Mouse (Mus musculus): ENCODE results near the gene Raver1. TPM values are rescaled to one million over a fixed set of nuclear protein-coding genes. Genes with fewer than 3 reads are reported as not detected.
"Not testable (repeated sequence)": the region's sequence is repeated elsewhere in the genome, so short reads cannot be mapped to it uniquely, and the experiment has no call there.

Raver1 gene
- total RNA-seq, 2 experiments from 2014 or later, result 36.1 to 37.6 TPM

GRCm38 (mm10) chr9:21105760-21106564, 14.2 kb upstream of the Raver1 start:
- DNase-seq (ENCODE audit: low spot score in 2 of 2), result no peak

- no peak for DNase-seq (ENCODE audit: low spot score in 2 of 2)
Observed at GRCm38 (mm10) chr9:21104814-21105213, 13.0 kb upstream of the Raver1 start.

GRCm38 (mm10) chr9:21102076-21102475, 10.3 kb upstream of the Raver1 start:
- no peak for DNase-seq (ENCODE audit: low spot score in 2 of 2)

- no peak for DNase-seq (ENCODE audit: low spot score in 2 of 2)
Observed at GRCm38 (mm10) chr9:21100447-21101161, 8.8 kb upstream of the Raver1 start.

- DNase-seq (ENCODE audit: low spot score in 2 of 2), result no peak
Observed at GRCm38 (mm10) chr9:21097793-21098192, 6.0 kb upstream of the Raver1 start.

GRCm38 (mm10) chr9:21095958-21096357, 4.2 kb upstream of the Raver1 start:
- DNase-seq (ENCODE audit: low spot score in 2 of 2), result no peak

- no peak for DNase-seq (ENCODE audit: low spot score in 2 of 2)
Observed at GRCm38 (mm10) chr9:21093423-21093822, 1.6 kb upstream of the Raver1 start.

- DNase-seq (ENCODE audit: low spot score in 2 of 2), result no peak
Observed at GRCm38 (mm10) chr9:21090972-21091706, 669 bp downstream of the Raver1 start.

- no peak for DNase-seq (ENCODE audit: low spot score in 2 of 2)
Observed at GRCm38 (mm10) chr9:21090537-21090936, 1.3 kb downstream of the Raver1 start.

GRCm38 (mm10) chr9:21083324-21083723, 8.5 kb downstream of the Raver1 start:
- DNase-seq (ENCODE audit: low spot score in 2 of 2), result no peak

- no peak for DNase-seq (ENCODE audit: low spot score in 2 of 2)
Observed at GRCm38 (mm10) chr9:21081127-21081526, 10.7 kb downstream of the Raver1 start.

GRCm38 (mm10) chr9:21075625-21076024, 16.2 kb downstream of the Raver1 start:
- no peak for DNase-seq (ENCODE audit: low spot score in 2 of 2)

- DNase-seq (ENCODE audit: low spot score in 2 of 2), result no peak
Observed at GRCm38 (mm10) chr9:21074173-21074572, 17.6 kb downstream of the Raver1 start.

GRCm38 (mm10) chr9:21073044-21073840, 18.6 kb downstream of the Raver1 start, which contains the start of the genes Gm49373 and Fdx1l:
Gene Gm49373 (minus strand): TSS chr9:21073096.
Gene Fdx1l (minus strand): TSS chr9:21073614.
- DNase-seq (ENCODE audit: low spot score in 2 of 2), result peak; percentile 89 to 91

GRCm38 (mm10) chr9:21072641-21073040, 19.2 kb downstream of the Raver1 start:
- DNase-seq (ENCODE audit: low spot score in 2 of 2), result no peak

GRCm38 (mm10) chr9:21067006-21067684, 24.7 kb downstream of the Raver1 start, which contains the start of gene Zglp1:
Gene Zglp1 (minus strand): TSS chr9:21067093.
- no peak for DNase-seq (ENCODE audit: low spot score in 2 of 2)

- DNase-seq (ENCODE audit: low spot score in 2 of 2), result peak in 1 of 2 experiments; percentile 34
Observed at GRCm38 (mm10) chr9:21062928-21063327, 28.9 kb downstream of the Raver1 start.

GRCm38 (mm10) chr9:21051578-21051977, 40.2 kb downstream of the Raver1 start:
- DNase-seq (ENCODE audit: low spot score in 2 of 2), result no peak

- no peak for DNase-seq (ENCODE audit: low spot score in 2 of 2)
Observed at GRCm38 (mm10) chr9:21045235-21045634, 46.6 kb downstream of the Raver1 start.

- DNase-seq (ENCODE audit: low spot score in 2 of 2), result not testable (repeated sequence)
Observed at GRCm38 (mm10) chr9:21044785-21045184, 47.0 kb downstream of the Raver1 start.

Data from layer of hippocampus, postnatal 10 days (tissue).